Mouse (Mus musculus): ENCODE measurements around the gene Gpx4. TPM values are rescaled to one million over a fixed set of nuclear protein-coding genes. Genes with fewer than 3 reads are reported as not detected.

The Gpx4 gene
- total and polyA plus RNA-seq, 3 experiments = 832 to 1,055 (median 860) TPM

DNA sequence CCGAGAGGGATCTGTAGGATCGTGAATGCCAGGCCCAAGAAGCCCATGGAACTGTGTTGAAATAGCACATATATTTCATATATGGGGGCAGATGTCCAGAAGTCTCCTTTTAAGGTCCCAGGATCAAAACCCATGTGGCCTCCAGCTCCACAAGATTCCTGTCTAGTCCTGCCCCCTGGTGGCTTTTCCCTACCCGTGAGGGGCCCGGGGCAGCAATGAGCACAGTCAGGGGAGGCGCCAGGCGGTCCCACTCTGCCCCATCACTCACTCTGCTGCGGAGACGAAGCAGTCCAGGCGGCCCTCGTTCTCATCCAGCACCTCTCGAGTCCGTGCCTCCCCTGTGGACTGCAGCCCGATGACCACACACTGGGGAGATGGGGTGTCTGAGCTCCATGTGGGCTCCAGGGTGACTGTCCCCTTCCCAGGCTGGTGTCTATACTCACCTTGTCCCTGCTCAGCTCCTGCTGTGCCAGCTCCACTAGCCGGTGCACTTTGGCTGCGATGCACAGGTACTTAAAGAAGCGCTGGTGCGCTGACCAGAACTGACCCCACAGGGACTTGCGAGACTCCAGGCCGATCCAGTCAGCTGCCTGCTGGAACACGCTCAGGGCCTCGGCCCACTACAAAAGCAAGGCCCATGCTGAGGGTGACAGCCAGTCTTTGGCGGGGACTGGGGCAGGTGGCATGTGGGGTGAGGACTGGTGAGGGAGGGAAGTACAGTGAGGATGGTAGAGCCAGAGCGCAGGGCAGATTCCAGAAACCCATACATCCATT is 17.1 kb downstream of the Gpx4 start:
- Histone ChIP-seq H3K36me3 (ENCODE audit: control insufficient read depth, insufficient read depth, low read length) (no peaks in the 10 kb centered on the region), H3K27ac (no peak overlapping the region), H3K4me3 (no peak overlapping the region), H3K9ac (ENCODE audit: low read depth, low read length) (no peak overlapping the region; the same call in 1 of the 2 replicates), H3K4me1 (ENCODE audit: control insufficient read depth, insufficient read depth, low read length) (no peaks in the 10 kb centered on the region), H3K79me2 (replicated peaks; ENCODE audit: control insufficient read depth, insufficient read depth, low read length) (no peaks in the 10 kb centered on the region), H3K27me3 (ENCODE audit: control insufficient read depth, insufficient read depth, low read length) (no peaks in the 10 kb centered on the region)
- intact Hi-C loops (cut with DNase I) = no loop called here
- no peak for DNase-seq
- peak; percentile 28; the same call in 1 of the 2 replicates for TF ChIP-seq CTCF (IDR thresholded peaks at IDR 0.05)
- TF ChIP-seq EP300 (IDR thresholded peaks at IDR 0.05; ENCODE audit: insufficient read depth, low read depth, low read length) = no peak
- WGBS = 76% methylated on average over 23 of the region's 23 CpGs

DNA sequence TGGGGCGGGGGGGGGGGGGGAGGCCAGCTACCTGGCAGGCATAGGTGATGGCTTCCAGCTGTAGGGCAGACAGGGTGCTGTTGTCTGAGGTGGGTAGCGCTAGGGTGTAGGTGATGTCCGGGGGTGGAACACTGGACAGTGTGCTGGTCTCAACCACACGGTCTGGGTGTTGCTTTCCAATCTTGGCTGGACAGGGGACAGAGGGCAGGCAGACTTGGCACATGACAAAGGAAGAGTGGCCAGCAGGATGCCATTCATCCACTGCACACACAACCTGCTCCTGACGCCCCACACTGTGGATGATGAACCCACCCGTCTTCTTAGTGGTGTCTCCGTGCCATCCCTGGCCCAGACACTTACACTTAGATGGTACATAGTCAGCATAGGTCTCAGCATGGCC is 22.3 kb downstream of the Gpx4 start:
- Histone ChIP-seq H3K27me3 (ENCODE audit: control insufficient read depth, insufficient read depth, low read length) (no peaks in the 10 kb centered on the region), H3K79me2 (replicated peaks; ENCODE audit: control insufficient read depth, insufficient read depth, low read length) (no peaks in the 10 kb centered on the region), H3K4me1 (ENCODE audit: control insufficient read depth, insufficient read depth, low read length) (peaks cover 18% of the 10 kb centered on the region), H3K9ac (ENCODE audit: low read depth, low read length) (no peak overlapping the region), H3K27ac (no peak overlapping the region), H3K4me3 (no peak overlapping the region), H3K36me3 (ENCODE audit: control insufficient read depth, insufficient read depth, low read length) (0 out of 2 replicates have a peak, but pooled peaks cover 2% of the 10 kb centered on the region)
- DNase-seq = no peak
- intact Hi-C loops (cut with DNase I) = no loop called here
- no peak for TF ChIP-seq CTCF (IDR thresholded peaks at IDR 0.05)
- TF ChIP-seq EP300 (IDR thresholded peaks at IDR 0.05; ENCODE audit: insufficient read depth, low read depth, low read length) = no peak
- TF ChIP-seq POLR2A (IDR thresholded peaks at IDR 0.05; ENCODE audit: insufficient read depth, low read depth, low read length) = no peak
- 75% methylated on average over 6 of the region's 7 CpGs for WGBS

DNA sequence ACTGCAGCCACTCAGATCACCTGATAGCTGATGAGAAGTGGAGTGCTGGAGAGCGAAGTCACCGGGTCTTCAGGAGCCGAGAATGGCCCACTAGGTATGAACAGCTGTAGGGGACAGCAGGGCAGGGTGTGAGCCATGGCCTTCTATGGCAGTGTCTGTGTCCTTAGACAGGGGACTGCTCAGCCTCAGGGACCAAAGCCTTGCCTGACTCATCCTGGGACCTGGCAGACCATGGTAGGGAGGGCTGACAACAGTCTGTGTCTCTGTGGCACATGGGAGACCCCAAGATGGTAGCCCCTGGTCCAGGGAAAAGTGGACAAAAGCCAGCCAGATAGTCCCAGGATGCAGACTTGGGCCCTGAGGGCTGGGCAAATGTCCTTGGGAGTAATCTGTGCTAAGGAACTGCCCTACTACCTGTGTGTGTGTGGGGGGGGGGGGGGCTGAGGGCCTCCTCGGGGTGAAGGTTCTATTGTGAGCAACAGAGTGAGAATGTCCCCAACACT is 23.0 kb downstream of the Gpx4 start:
- Histone ChIP-seq H3K79me2 (replicated peaks; ENCODE audit: control insufficient read depth, insufficient read depth, low read length) (no peaks in the 10 kb centered on the region), H3K36me3 (ENCODE audit: control insufficient read depth, insufficient read depth, low read length) (0 out of 2 replicates have a peak, but pooled peaks cover 2% of the 10 kb centered on the region), H3K4me3 (no peak overlapping the region), H3K4me1 (ENCODE audit: control insufficient read depth, insufficient read depth, low read length) (peaks cover 23% of the 10 kb centered on the region), H3K9ac (ENCODE audit: low read depth, low read length) (no peak overlapping the region), H3K27ac (no peak overlapping the region), H3K27me3 (ENCODE audit: control insufficient read depth, insufficient read depth, low read length) (no peaks in the 10 kb centered on the region)
- DNase-seq = no peak
- TF ChIP-seq POLR2A (IDR thresholded peaks at IDR 0.05; ENCODE audit: insufficient read depth, low read depth, low read length) (no peak), CTCF (IDR thresholded peaks at IDR 0.05) (no peak), EP300 (IDR thresholded peaks at IDR 0.05; ENCODE audit: insufficient read depth, low read depth, low read length) (no peak)
- intact Hi-C loops (cut with DNase I) = loop anchor here (2.0 kb wide), 1 partner anchor 13 kb away; no protein-coding TSS in a partner anchor
- 80% methylated on average over 4 of the region's 4 CpGs for WGBS

DNA sequence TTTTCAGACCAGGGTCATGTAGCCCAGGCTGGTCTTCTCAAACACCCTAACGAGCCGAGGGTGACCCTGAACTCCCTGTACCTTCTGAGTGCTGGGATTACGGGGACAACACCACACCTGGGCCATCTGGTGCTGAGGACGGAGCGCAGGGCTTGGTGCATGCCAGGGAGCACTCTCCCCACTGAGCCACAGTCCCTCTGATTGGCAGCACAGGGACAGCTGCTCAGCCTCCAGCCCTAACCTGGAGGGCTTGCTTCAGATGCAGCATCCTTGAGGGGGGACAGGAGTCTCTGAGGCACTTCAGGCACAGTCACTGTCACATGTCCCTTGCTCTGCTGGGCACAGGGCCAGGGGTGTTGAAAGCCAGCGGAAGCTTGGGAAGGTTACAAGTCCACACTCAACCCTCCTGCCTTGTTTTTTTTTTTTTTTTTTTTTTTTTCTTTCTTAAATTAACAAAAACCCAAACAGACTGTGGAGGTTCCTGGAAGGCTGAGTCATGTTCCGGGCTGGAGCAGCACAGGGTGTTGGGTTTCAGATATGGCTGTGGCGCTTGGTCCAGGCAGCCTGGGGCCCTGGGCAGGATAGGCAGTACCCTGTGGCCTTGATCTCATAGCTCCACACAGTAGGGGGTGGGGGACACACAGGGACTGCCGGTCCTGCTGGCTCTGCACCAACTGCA is 24.0 kb downstream of the Gpx4 start:
- no peaks in the 10 kb centered on the region for H3K27me3 ChIP-seq (ENCODE audit: control insufficient read depth, insufficient read depth, low read length)
- intact Hi-C loops (cut with DNase I) = loop anchor here (2.0 kb wide), 1 partner anchor 14 kb away; no protein-coding TSS in a partner anchor
- no peak overlapping the region for H3K9ac ChIP-seq (ENCODE audit: low read depth, low read length)
- no peaks in the 10 kb centered on the region for H3K79me2 ChIP-seq (replicated peaks; ENCODE audit: control insufficient read depth, insufficient read depth, low read length)
- H3K4me1 ChIP-seq (ENCODE audit: control insufficient read depth, insufficient read depth, low read length) = peaks cover 23% of the 10 kb centered on the region
- 36% methylated on average over 9 of the region's 9 CpGs for WGBS
- 0 out of 2 replicates have a peak, but pooled peaks cover 2% of the 10 kb centered on the region for H3K36me3 ChIP-seq (ENCODE audit: control insufficient read depth, insufficient read depth, low read length)
- no peak overlapping the region for H3K4me3 ChIP-seq
- TF ChIP-seq EP300 (IDR thresholded peaks at IDR 0.05; ENCODE audit: insufficient read depth, low read depth, low read length) (0 out of 2 replicates have a peak, but pooled peaks have one; percentile 49), POLR2A (IDR thresholded peaks at IDR 0.05; ENCODE audit: insufficient read depth, low read depth, low read length) (no peak)
- peak; percentile 86 to 91 for DNase-seq
- H3K27ac ChIP-seq = peak overlapping the region; percentile 94

DNA sequence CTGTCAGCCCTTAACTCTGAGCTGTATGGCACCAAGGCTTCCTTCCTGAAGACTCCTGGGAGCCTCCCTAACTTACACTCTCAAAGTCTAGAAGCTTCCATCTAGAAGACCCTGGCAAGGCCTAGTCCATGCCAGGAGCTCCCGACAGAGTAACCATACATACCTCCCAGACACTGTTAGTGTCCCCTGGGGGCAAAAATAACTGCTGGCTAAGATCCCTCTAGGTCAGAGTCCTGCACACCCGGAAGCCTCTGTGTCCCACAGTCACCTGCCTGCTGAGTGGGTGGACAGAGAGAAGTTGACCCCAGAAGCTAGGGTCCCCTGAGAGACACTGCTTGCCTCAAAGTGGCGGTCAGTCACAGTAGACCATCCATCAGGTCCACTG is 24.5 kb downstream of the Gpx4 start:
- intact Hi-C loops (cut with DNase I) = loop anchor here (2.0 kb wide), 1 partner anchor 15 kb away; no protein-coding TSS in a partner anchor
- no peaks in the 10 kb centered on the region for H3K79me2 ChIP-seq (replicated peaks; ENCODE audit: control insufficient read depth, insufficient read depth, low read length)
- peak overlapping the region; percentile 94 for H3K27ac ChIP-seq
- WGBS = 26% methylated on average over 3 of the region's 3 CpGs
- H3K27me3 ChIP-seq (ENCODE audit: control insufficient read depth, insufficient read depth, low read length) = no peaks in the 10 kb centered on the region
- H3K9ac ChIP-seq (ENCODE audit: low read depth, low read length) = peak overlapping the region; percentile 7; the same call in 1 of the 2 replicates
- H3K36me3 ChIP-seq (ENCODE audit: control insufficient read depth, insufficient read depth, low read length) = 0 out of 2 replicates have a peak, but pooled peaks cover 2% of the 10 kb centered on the region
- H3K4me1 ChIP-seq (ENCODE audit: control insufficient read depth, insufficient read depth, low read length) = peaks cover 23% of the 10 kb centered on the region
- H3K4me3 ChIP-seq = no peak overlapping the region
- DNase-seq = peak in 1 of 2 experiments; percentile 44
- no peak for TF ChIP-seq EP300 (IDR thresholded peaks at IDR 0.05; ENCODE audit: insufficient read depth, low read depth, low read length)
- TF ChIP-seq POLR2A (IDR thresholded peaks at IDR 0.05; ENCODE audit: insufficient read depth, low read depth, low read length) = no peak
- no peak for TF ChIP-seq CTCF (IDR thresholded peaks at IDR 0.05)

All from heart, adult 2 months (tissue).